Mouse (Mus musculus): ENCODE data around the gene Txnrd1. TPM values are rescaled to one million over a fixed set of nuclear protein-coding genes. Genes with fewer than 3 reads are reported as not detected.

Gene Txnrd1
- polyA plus RNA-seq, 1 experiment: 69.4 TPM

DNA sequence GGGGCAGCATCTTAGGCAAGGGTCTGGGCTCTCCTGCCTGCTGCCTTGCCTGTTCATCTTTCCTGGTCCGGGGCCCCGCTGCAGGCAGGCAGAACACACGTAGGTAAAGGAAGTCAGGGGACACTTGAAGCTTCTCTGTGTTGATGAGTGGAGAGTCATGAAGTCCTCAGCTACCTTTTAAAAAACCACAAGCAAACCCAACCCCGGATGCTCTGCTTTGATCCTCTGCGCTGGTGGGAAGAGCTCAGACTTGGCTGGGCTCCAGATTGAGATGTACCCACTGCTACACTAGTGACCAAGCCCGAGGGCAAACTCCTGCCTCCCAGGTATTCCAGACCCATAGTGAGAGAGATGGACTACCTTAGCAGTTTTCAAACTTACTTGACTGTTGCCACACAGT lies 53.6 kb downstream of the Txnrd1 start:
- WGBS: 88% methylated on average over 6 of the region's 6 CpGs
- TF ChIP-seq POLR2A (IDR thresholded peaks at IDR 0.05; ENCODE audit: low read depth, low read length) (no peak), CTCF (IDR thresholded peaks at IDR 0.05; ENCODE audit: extremely low read depth, insufficient read length, insufficient replicate concordance, low read depth, low read length) (no peak)
- Histone ChIP-seq H3K27ac (ENCODE audit: insufficient read depth, low read depth, low read length) (no peak overlapping the region), H3K4me1 (ENCODE audit: control insufficient read depth, insufficient read depth, insufficient read length, low read length) (0 out of 2 replicates have a peak, but pooled peaks cover 3% of the 10 kb centered on the region), H3K36me3 (ENCODE audit: control insufficient read depth, insufficient read depth, low read length) (peaks cover 83% of the 10 kb centered on the region), H3K4me3 (ENCODE audit: low read depth, low read length) (no peak overlapping the region), H3K27me3 (ENCODE audit: control insufficient read depth, insufficient read depth, low read length) (no peaks in the 10 kb centered on the region)

- Histone ChIP-seq H3K36me3 (ENCODE audit: control insufficient read depth, insufficient read depth, low read length) (peaks cover 82% of the 10 kb centered on the region), H3K27ac (ENCODE audit: insufficient read depth, low read depth, low read length) (no peak overlapping the region), H3K4me3 (ENCODE audit: low read depth, low read length) (no peak overlapping the region), H3K27me3 (ENCODE audit: control insufficient read depth, insufficient read depth, low read length) (no peaks in the 10 kb centered on the region), H3K4me1 (ENCODE audit: control insufficient read depth, insufficient read depth, insufficient read length, low read length) (0 out of 2 replicates have a peak, but pooled peaks cover 3% of the 10 kb centered on the region)
- WGBS: 85% methylated on average over 8 of the region's 8 CpGs
- no peak for TF ChIP-seq CTCF (IDR thresholded peaks at IDR 0.05; ENCODE audit: extremely low read depth, insufficient read length, insufficient replicate concordance, low read depth, low read length)
- TF ChIP-seq POLR2A (IDR thresholded peaks at IDR 0.05; ENCODE audit: low read depth, low read length): no peak
These were observed 54.8 kb downstream of the Txnrd1 start for GRCm38 (mm10) chr10:82888576-82888975.

DNA sequence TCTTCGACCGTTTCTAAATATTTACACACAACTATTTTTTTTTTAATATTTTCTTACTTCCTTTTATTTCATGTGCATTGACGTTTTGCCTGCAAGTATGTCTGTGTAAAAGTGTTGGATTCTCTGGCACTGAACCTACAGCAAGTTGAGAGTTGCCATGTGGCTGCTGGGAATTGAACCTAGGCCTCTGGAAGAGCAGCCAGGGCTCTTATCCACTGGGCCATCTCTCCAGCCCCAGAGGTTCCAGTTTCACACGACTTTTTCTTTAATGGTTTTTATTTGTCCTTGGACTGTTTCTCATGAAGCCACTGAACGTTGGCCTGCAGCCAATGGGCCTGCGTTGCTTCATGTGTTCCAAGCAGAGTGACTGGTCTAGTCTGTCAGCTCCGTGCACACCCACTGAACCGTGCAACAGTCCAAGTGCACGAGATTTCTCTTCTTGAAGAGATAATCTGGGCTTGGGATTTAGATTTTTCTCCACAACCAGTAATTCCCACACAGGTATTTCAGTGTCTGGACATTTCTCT lies 55.8 kb downstream of the Txnrd1 start:
- H3K27ac ChIP-seq (ENCODE audit: insufficient read depth, low read depth, low read length): peak overlapping the region; percentile 26; the same call in 1 of the 2 replicates
- 17% methylated on average over 9 of the region's 9 CpGs for WGBS
- TF ChIP-seq POLR2A (IDR thresholded peaks at IDR 0.05; ENCODE audit: low read depth, low read length) (no peak), CTCF (IDR thresholded peaks at IDR 0.05; ENCODE audit: extremely low read depth, insufficient read length, insufficient replicate concordance, low read depth, low read length) (no peak)

GRCm38 (mm10) chr10:82890936-82891335 lies 57.2 kb downstream of the Txnrd1 start:
- 80% methylated on average over 2 of the region's 2 CpGs for WGBS

More for the DNA sequence above, 55.8 kb downstream of the Txnrd1 start:
- Histone ChIP-seq H3K4me1 (ENCODE audit: control insufficient read depth, insufficient read depth, insufficient read length, low read length) (0 out of 2 replicates have a peak, but pooled peaks cover 3% of the 10 kb centered on the region), H3K36me3 (ENCODE audit: control insufficient read depth, insufficient read depth, low read length) (peaks cover 80% of the 10 kb centered on the region), H3K27me3 (ENCODE audit: control insufficient read depth, insufficient read depth, low read length) (no peaks in the 10 kb centered on the region), H3K4me3 (ENCODE audit: low read depth, low read length) (no peak overlapping the region)

GRCm38 (mm10) chr10:82891427-82891826 lies 57.7 kb downstream of the Txnrd1 start:
- 70% methylated on average over 7 of the region's 7 CpGs for WGBS
- no peaks in the 10 kb centered on the region for H3K27me3 ChIP-seq (ENCODE audit: control insufficient read depth, insufficient read depth, low read length)
- 0 out of 2 replicates have a peak, but pooled peaks cover 3% of the 10 kb centered on the region for H3K4me1 ChIP-seq (ENCODE audit: control insufficient read depth, insufficient read depth, insufficient read length, low read length)
- H3K27ac ChIP-seq (ENCODE audit: insufficient read depth, low read depth, low read length): peak overlapping the region; percentile 24
- no peak for TF ChIP-seq POLR2A (IDR thresholded peaks at IDR 0.05; ENCODE audit: low read depth, low read length)
- H3K4me3 ChIP-seq (ENCODE audit: low read depth, low read length): no peak overlapping the region
- peaks cover 79% of the 10 kb centered on the region for H3K36me3 ChIP-seq (ENCODE audit: control insufficient read depth, insufficient read depth, low read length)

More at GRCm38 (mm10) chr10:82890936-82891335, 57.2 kb downstream of the Txnrd1 start:
- no peak for TF ChIP-seq POLR2A (IDR thresholded peaks at IDR 0.05; ENCODE audit: low read depth, low read length)
- TF ChIP-seq CTCF (IDR thresholded peaks at IDR 0.05; ENCODE audit: extremely low read depth, insufficient read length, insufficient replicate concordance, low read depth, low read length): no peak
- Histone ChIP-seq H3K4me3 (ENCODE audit: low read depth, low read length) (no peak overlapping the region), H3K4me1 (ENCODE audit: control insufficient read depth, insufficient read depth, insufficient read length, low read length) (0 out of 2 replicates have a peak, but pooled peaks cover 3% of the 10 kb centered on the region), H3K36me3 (ENCODE audit: control insufficient read depth, insufficient read depth, low read length) (peaks cover 79% of the 10 kb centered on the region), H3K27ac (ENCODE audit: insufficient read depth, low read depth, low read length) (peak overlapping the region; percentile 30), H3K27me3 (ENCODE audit: control insufficient read depth, insufficient read depth, low read length) (no peaks in the 10 kb centered on the region)

GRCm38 (mm10) chr10:82892442-82893055 lies 58.8 kb downstream of the Txnrd1 start:
- 88% methylated on average over 9 of the region's 9 CpGs for WGBS
- Histone ChIP-seq H3K36me3 (ENCODE audit: control insufficient read depth, insufficient read depth, low read length) (peaks cover 76% of the 10 kb centered on the region), H3K27ac (ENCODE audit: insufficient read depth, low read depth, low read length) (peak overlapping the region; percentile 28; the same call in 1 of the 2 replicates), H3K27me3 (ENCODE audit: control insufficient read depth, insufficient read depth, low read length) (no peaks in the 10 kb centered on the region), H3K4me3 (ENCODE audit: low read depth, low read length) (no peak overlapping the region), H3K4me1 (ENCODE audit: control insufficient read depth, insufficient read depth, insufficient read length, low read length) (0 out of 2 replicates have a peak, but pooled peaks cover 3% of the 10 kb centered on the region)
- TF ChIP-seq POLR2A (IDR thresholded peaks at IDR 0.05; ENCODE audit: low read depth, low read length) (no peak), CTCF (IDR thresholded peaks at IDR 0.05; ENCODE audit: extremely low read depth, insufficient read length, insufficient replicate concordance, low read depth, low read length) (no peak)

DNA sequence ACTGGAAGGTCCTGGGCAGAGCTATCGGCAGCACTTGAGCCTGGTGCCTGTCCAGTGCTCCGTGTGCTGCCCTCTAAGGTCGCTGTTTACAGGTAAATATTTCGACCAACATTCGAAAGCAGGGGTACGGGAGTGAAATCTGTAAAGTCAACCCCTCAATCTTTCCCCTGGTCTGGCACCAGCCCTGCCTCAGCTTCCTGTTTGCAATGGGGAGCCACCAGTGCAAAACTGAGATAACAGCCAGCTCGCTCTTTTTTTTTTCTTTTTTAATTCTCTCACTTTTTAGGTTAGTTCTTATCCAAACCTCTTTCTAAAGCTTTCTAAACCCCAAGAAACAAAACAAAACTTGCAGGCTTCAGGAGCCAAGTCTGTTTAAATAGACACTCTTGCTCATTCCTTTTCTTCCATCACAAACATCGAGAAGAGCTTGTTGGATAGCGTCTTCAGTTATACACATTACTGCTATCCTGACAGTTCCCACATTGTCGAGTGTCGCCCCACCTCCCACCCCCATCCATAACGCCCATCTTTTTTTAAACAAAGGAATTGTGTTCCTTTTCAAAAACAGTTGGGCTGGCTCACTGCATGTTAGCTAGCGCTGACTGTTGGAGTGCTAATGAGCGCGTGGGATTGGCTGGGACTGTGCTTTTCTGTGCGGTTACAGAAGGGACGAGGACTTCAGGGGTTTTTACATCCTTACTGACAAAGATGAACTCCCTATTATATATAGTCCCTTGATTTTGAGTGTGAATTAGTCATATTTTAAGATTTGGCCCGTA lies 60.3 kb downstream of the Txnrd1 start:
- TF ChIP-seq CTCF (IDR thresholded peaks at IDR 0.05; ENCODE audit: extremely low read depth, insufficient read length, insufficient replicate concordance, low read depth, low read length): no peak
- TF ChIP-seq POLR2A (IDR thresholded peaks at IDR 0.05; ENCODE audit: low read depth, low read length): no peak
- Histone ChIP-seq H3K27me3 (ENCODE audit: control insufficient read depth, insufficient read depth, low read length) (no peaks in the 10 kb centered on the region), H3K36me3 (ENCODE audit: control insufficient read depth, insufficient read depth, low read length) (peaks cover 73% of the 10 kb centered on the region), H3K27ac (ENCODE audit: insufficient read depth, low read depth, low read length) (no peak overlapping the region), H3K4me3 (ENCODE audit: low read depth, low read length) (no peak overlapping the region), H3K4me1 (ENCODE audit: control insufficient read depth, insufficient read depth, insufficient read length, low read length) (0 out of 2 replicates have a peak, but pooled peaks cover 3% of the 10 kb centered on the region)
- 81% methylated on average over 18 of the region's 18 CpGs for WGBS

Data from small intestine, adult 2 months (tissue).